Mouse (Mus musculus): Measurements from ENCODE around the gene Gm20503.

Gene Gm20503

DNA sequence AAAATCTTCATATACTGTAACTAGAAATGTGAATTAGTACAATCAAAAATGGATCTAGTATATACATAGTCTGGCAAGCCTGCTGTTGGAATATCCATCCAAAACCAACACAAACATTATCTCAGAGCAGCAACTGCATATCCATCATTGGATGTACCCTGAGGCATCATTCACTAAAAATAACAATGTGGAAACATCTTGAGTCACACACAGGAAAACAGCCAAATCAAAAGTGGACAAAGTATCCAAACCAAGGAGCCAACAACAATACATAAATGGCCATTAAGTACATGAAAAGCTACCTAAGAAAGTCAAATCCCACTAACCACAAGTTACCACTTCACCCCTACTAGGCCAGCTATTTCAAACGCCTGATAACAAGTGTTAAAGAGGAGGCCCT is 86.4 kb downstream of the Gm20503 start:
- no peak for ATAC-seq (ENCODE audit: low TSS enrichment)
